30 mouse cellular contexts compared by ENCODE assay signal in genomic region chr6:52311661-52312557, GRCm38 (mm10). TPM values are rescaled to one million over a fixed set of nuclear protein-coding genes. Genes with fewer than 3 reads are reported as not detected.
DNase-seq lines count a peak whose midpoint lies in the region; ATAC-seq lines count a peak whose summit lies in the region.
"Had no signal": no experiment of that assay in that cellular context is flagged by ENCODE, and none has a peak within 500 bp of the region (broad histone marks: within the 10 kb centered on the region; RNA-seq: fewer than 3 reads in every experiment).

No protein-coding gene starts in this region.

- 1% methylated on average over 6 of the region's 6 CpGs for WGBS in forebrain, embryonic 10.5 days
- WGBS in forebrain, embryonic 15.5 days = under 1% methylated on average over 6 of the region's 6 CpGs
- under 1% methylated on average over 6 of the region's 6 CpGs for WGBS in embryonic facial prominence, embryonic 10.5 days
- 2% methylated on average over 6 of the region's 6 CpGs for WGBS in hindbrain, embryonic 13.5 days
- 7% methylated on average over 6 of the region's 6 CpGs for WGBS in limb, embryonic 12.5 days

- no peak overlapping the region for H3K4me2 ChIP-seq in forebrain, embryonic 15.5 days (replicated peaks)
- H3K4me2 ChIP-seq in hindbrain, embryonic 13.5 days = peak overlapping the region; percentile 30
- H3K4me2 ChIP-seq in limb, embryonic 12.5 days = peak overlapping the region; percentile 80
- H3K4me2 ChIP-seq: heart, embryonic 12.5 days had no signal

- H3K9ac ChIP-seq in forebrain, embryonic 15.5 days (replicated peaks) = no peak overlapping the region
- H3K9ac ChIP-seq in hindbrain, embryonic 13.5 days = 0 out of 2 replicates have a peak overlapping the region, but pooled peaks have one; percentile 29
- peak overlapping the region; percentile 42 for H3K9ac ChIP-seq in limb, embryonic 12.5 days (replicated peaks)
- H3K9ac ChIP-seq: forebrain, postnatal 0 days; heart, embryonic 12.5 days had no signal

- peak; percentile 21 for DNase-seq in forebrain, embryonic 10.5 days (ENCODE audit: extremely low spot score, low spot score)
- peak; percentile 38 for DNase-seq in embryonic facial prominence, embryonic 10.5 days (ENCODE audit: low spot score)
- no peak for DNase-seq in right cerebral cortex, postnatal 4 days
- DNase-seq: cerebellum, adult 11 months; cerebellum, adult 9-11 months; gastrocnemius, postnatal 14 days; heart, adult 11 months; kidney, postnatal 25 days; layer of hippocampus, postnatal 36 days; lung, postnatal 4 days; right cerebral cortex, adult 18-20 months; thymus, postnatal 14 days had no signal

- no peak overlapping the region for H3K27ac ChIP-seq in forebrain, embryonic 10.5 days
- no peak overlapping the region for H3K27ac ChIP-seq in forebrain, embryonic 15.5 days (replicated peaks)
- H3K27ac ChIP-seq in embryonic facial prominence, embryonic 10.5 days (replicated peaks) = no peak overlapping the region
- H3K27ac ChIP-seq in hindbrain, embryonic 13.5 days = no peak overlapping the region; the same call in 1 of the 2 replicates
- peak overlapping the region; percentile 66 for H3K27ac ChIP-seq in limb, embryonic 12.5 days
- H3K27ac ChIP-seq: layer of hippocampus, adult 2 months had no signal

- no peaks in the 10 kb centered on the region for H3K36me3 ChIP-seq in forebrain, embryonic 10.5 days (replicated peaks)
- H3K36me3 ChIP-seq in forebrain, embryonic 15.5 days = no peaks in the 10 kb centered on the region
- H3K36me3 ChIP-seq in embryonic facial prominence, embryonic 10.5 days (replicated peaks) = no peaks in the 10 kb centered on the region
- no peaks in the 10 kb centered on the region for H3K36me3 ChIP-seq in hindbrain, embryonic 13.5 days
- H3K36me3 ChIP-seq in limb, embryonic 12.5 days = no peaks in the 10 kb centered on the region
- H3K36me3 ChIP-seq: heart, embryonic 12.5 days had no signal

- no peaks in the 10 kb centered on the region for H3K9me3 ChIP-seq in forebrain, embryonic 10.5 days
- H3K9me3 ChIP-seq in forebrain, embryonic 15.5 days = no peaks in the 10 kb centered on the region
- H3K9me3 ChIP-seq in embryonic facial prominence, embryonic 10.5 days = no peaks in the 10 kb centered on the region
- no peaks in the 10 kb centered on the region for H3K9me3 ChIP-seq in hindbrain, embryonic 13.5 days
- H3K9me3 ChIP-seq in limb, embryonic 12.5 days = no peaks in the 10 kb centered on the region
- H3K9me3 ChIP-seq: heart, embryonic 12.5 days had no signal

- H3K4me1 ChIP-seq in forebrain, embryonic 10.5 days = peaks cover 41% of the 10 kb centered on the region
- peaks cover 17% of the 10 kb centered on the region for H3K4me1 ChIP-seq in forebrain, embryonic 15.5 days
- H3K4me1 ChIP-seq in embryonic facial prominence, embryonic 10.5 days = peaks cover 19% of the 10 kb centered on the region
- H3K4me1 ChIP-seq in hindbrain, embryonic 13.5 days (replicated peaks) = peaks cover 15% of the 10 kb centered on the region
- peaks cover 56% of the 10 kb centered on the region for H3K4me1 ChIP-seq in limb, embryonic 12.5 days (replicated peaks)

- ATAC-seq in forebrain, embryonic 15.5 days (replicated peaks) = no peak
- ATAC-seq in hindbrain, embryonic 13.5 days (ENCODE audit: low FRiP score) = no peak
- ATAC-seq in limb, embryonic 12.5 days (ENCODE audit: insufficient number of reproducible peaks, insufficient read depth, low FRiP score, low TSS enrichment, low read depth) = no peak
- ATAC-seq in monocyte, adult 5-6 weeks (replicated peaks; ENCODE audit: insufficient number of reproducible peaks, low FRiP score, low TSS enrichment, poor library complexity, severe bottlenecking) = no peak
- ATAC-seq: forebrain, postnatal 0 days; intestine, postnatal 0 days had no signal

- H3K27me3 ChIP-seq in forebrain, embryonic 10.5 days (ENCODE audit: poor library complexity, severe bottlenecking) = peaks cover 100% of the 10 kb centered on the region
- peaks cover 97% of the 10 kb centered on the region for H3K27me3 ChIP-seq in forebrain, embryonic 15.5 days
- H3K27me3 ChIP-seq in embryonic facial prominence, embryonic 10.5 days (replicated peaks; ENCODE audit: low read depth, poor library complexity, severe bottlenecking) = peaks cover 100% of the 10 kb centered on the region
- peaks cover 95% of the 10 kb centered on the region for H3K27me3 ChIP-seq in hindbrain, embryonic 13.5 days
- H3K27me3 ChIP-seq in limb, embryonic 12.5 days = peaks cover 91% of the 10 kb centered on the region

- H3K4me3 ChIP-seq in forebrain, embryonic 10.5 days = no peak overlapping the region
- H3K4me3 ChIP-seq in forebrain, embryonic 15.5 days = no peak overlapping the region
- no peak overlapping the region for H3K4me3 ChIP-seq in embryonic facial prominence, embryonic 10.5 days
- H3K4me3 ChIP-seq in hindbrain, embryonic 13.5 days = peak overlapping the region; percentile 22
- H3K4me3 ChIP-seq in limb, embryonic 12.5 days (replicated peaks) = peak overlapping the region; percentile 33
- H3K4me3 ChIP-seq: heart, embryonic 12.5 days; layer of hippocampus, adult 2 months had no signal

RNA-seq across cellular contexts. Expression of gene Evx1, which starts 1.4 kb away (rescaled TPM):
- not detected in 2 replicates for polyA plus RNA-seq in forebrain, embryonic 10.5 days (2016; fragmentation: Nextera tagmentation; extraction: Ambion mirVana)
- polyA plus RNA-seq in forebrain, embryonic 15.5 days (2015; fragmentation: Nextera tagmentation; extraction: Ambion mirVana) = not detected in 2 replicates
- polyA plus RNA-seq in embryonic facial prominence, embryonic 10.5 days (2016; fragmentation: Nextera tagmentation; extraction: Ambion mirVana) = 0.19 and 0.80 TPM in 2 replicates
- 3.5 and 3.7 TPM in 2 replicates for polyA plus RNA-seq in hindbrain, embryonic 13.5 days (2015; fragmentation: Nextera tagmentation; extraction: Ambion mirVana)
- 4.8 and 5.2 TPM in 2 replicates for polyA plus RNA-seq in limb, embryonic 12.5 days (2016; fragmentation: Nextera tagmentation; extraction: Ambion mirVana)
- total RNA-seq in monocyte, adult 5-6 weeks (2017) = not detected in 3 replicates
- total RNA-seq: adrenal gland, adult 18-20 months; adrenal gland, postnatal 4 days; forebrain, postnatal 0 days; gastrocnemius, postnatal 14 days; heart, postnatal 10 days; layer of hippocampus, adult 2 months; layer of hippocampus, postnatal 36 days; left cerebral cortex, postnatal 10 days; liver, adult 2 months; megakaryocyte-erythroid progenitor cell, adult 5-6 weeks had no signal
- polyA plus RNA-seq: forebrain, postnatal 0 days; heart, embryonic 12.5 days; kidney, embryonic 14.5 days; liver, adult 2 months; liver, embryonic 16.5 days; lung, embryonic 16.5 days; small intestine, adult 2 months had no signal

RNA-seq across cellular contexts. Expression of gene Hoxa13, which starts 51.2 kb away (rescaled TPM):
- not detected in 2 replicates for polyA plus RNA-seq in forebrain, embryonic 10.5 days (2016; fragmentation: Nextera tagmentation; extraction: Ambion mirVana)
- not detected in 2 replicates for polyA plus RNA-seq in forebrain, embryonic 15.5 days (2015; fragmentation: Nextera tagmentation; extraction: Ambion mirVana)
- not detected in 2 replicates for polyA plus RNA-seq in embryonic facial prominence, embryonic 10.5 days (2016; fragmentation: Nextera tagmentation; extraction: Ambion mirVana)
- polyA plus RNA-seq in hindbrain, embryonic 13.5 days (2015; fragmentation: Nextera tagmentation; extraction: Ambion mirVana) = not detected in 2 replicates
- 33.1 and 34.1 TPM in 2 replicates for polyA plus RNA-seq in limb, embryonic 12.5 days (2016; fragmentation: Nextera tagmentation; extraction: Ambion mirVana)
- not detected in 3 replicates for total RNA-seq in monocyte, adult 5-6 weeks (2017)
- total RNA-seq: adrenal gland, adult 18-20 months; adrenal gland, postnatal 4 days; forebrain, postnatal 0 days; heart, postnatal 10 days; layer of hippocampus, adult 2 months; layer of hippocampus, postnatal 36 days; left cerebral cortex, postnatal 10 days; liver, adult 2 months; megakaryocyte-erythroid progenitor cell, adult 5-6 weeks had no signal
- polyA plus RNA-seq: forebrain, postnatal 0 days; heart, embryonic 12.5 days; intestine, postnatal 0 days; kidney, embryonic 14.5 days; liver, adult 2 months; liver, embryonic 16.5 days; lung, embryonic 16.5 days; small intestine, adult 2 months had no signal

Comparison
In these comparisons a context has a peak if more than half of its experiments do, and no peak if none do; other contexts are left out.
1. H3K4me3 ChIP-seq: peak in hindbrain, embryonic 13.5 days (single experiment) and limb, embryonic 12.5 days (single experiment); none in forebrain, embryonic 10.5 days (single experiment), forebrain, embryonic 15.5 days (single experiment) and embryonic facial prominence, embryonic 10.5 days (single experiment).
2. RNA of gene Hoxa13, which starts 51.2 kb away (polyA plus RNA-seq): 33.1 to 34.1 TPM in limb, embryonic 12.5 days; not detected in forebrain, embryonic 10.5 days, not detected in forebrain, embryonic 15.5 days, not detected in embryonic facial prominence, embryonic 10.5 days and not detected in hindbrain, embryonic 13.5 days; every median in the first group is over 10 times any median in the second.